Mouse (Mus musculus) G1E-ER4 (cell line): Measurements from ENCODE around the gene Slc17a5. TPM values are rescaled to one million over a fixed set of nuclear protein-coding genes. Genes with fewer than 3 reads are reported as not detected.
A peak's percentile ranks its signal among the peaks of the same experiment; 100 is the strongest.

ENCODE experiments used
- GATA1 ChIP-seq: IDR thresholded peaks from one replicate; pipeline ENCODE4 v1.8.0; 2012; ENCODE audit warnings: low read length, inconsistent platforms
- polyA plus RNA-seq: library from polyadenylated mRNA; stranded (reverse); fragments of >175 nt; gene quantifications from 2 replicates; pipeline ENCODE4 v1.2.3, GENCODE M21; 2012

Slc17a5 gene
- polyA plus RNA-seq, 1 experiment = 1.8 TPM

DNA sequence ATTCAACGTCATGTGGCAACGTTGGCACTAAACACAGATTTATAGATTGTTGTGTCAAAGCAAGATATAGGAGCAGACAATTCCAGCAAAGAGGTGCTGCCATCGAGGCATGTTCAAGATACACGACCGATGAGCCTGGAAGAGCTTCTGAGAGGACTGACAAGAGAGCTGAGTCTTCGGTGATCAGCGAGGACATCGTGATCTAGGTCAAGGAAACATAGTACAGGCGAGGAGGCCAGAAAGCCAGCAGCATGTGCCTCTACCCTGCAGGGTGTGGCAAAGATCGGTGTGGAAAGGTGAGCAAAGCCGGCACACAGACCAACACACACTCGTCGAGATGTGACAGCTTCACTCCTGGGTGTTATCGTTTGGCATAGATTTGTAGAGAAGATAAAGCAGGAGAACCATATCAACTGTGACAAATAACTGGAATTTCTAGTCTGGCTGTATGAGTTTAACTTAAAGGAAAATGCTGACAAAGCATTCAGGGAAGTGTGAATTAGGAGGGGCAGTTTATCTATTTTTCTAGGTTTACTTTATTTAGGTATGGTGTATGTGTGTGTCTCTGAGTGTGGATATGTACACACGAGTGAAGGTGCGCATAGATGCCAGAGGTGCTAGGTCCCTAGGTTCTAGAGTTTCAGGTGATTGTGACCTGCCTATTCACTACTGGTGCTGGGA, 79.6 kb downstream of the Slc17a5 start:
- TF ChIP-seq GATA1 = no peak

DNA sequence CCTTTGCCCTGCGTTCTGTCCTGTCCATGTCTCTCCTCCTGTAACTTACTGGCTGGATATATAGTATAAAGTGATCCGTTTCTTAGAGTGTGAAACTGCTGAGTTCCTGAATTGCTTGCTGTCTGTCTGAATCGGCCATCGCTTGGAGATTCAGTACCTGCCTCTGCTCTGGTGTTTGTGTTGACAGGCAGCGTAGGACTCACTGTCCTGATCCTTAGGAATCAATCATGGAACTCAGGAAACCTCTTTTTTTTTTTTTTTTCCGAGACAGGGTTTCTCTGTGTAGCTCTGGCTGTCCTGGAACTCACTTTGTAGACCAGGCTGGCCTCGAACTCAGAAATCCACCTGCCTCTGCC, 81.1 kb downstream of the Slc17a5 start:
- no peak for TF ChIP-seq GATA1

- TF ChIP-seq GATA1 = peak; percentile 17
Observed at GRCm38 (mm10) chr9:78506002-78506721, 81.7 kb downstream of the Slc17a5 start.

GRCm38 (mm10) chr9:78505223-78505622, 82.6 kb downstream of the Slc17a5 start:
- no peak for TF ChIP-seq GATA1

GRCm38 (mm10) chr9:78504679-78505078, 83.2 kb downstream of the Slc17a5 start:
- TF ChIP-seq GATA1 = no peak

GRCm38 (mm10) chr9:78504133-78504532, 83.7 kb downstream of the Slc17a5 start:
- TF ChIP-seq GATA1 = no peak

DNA sequence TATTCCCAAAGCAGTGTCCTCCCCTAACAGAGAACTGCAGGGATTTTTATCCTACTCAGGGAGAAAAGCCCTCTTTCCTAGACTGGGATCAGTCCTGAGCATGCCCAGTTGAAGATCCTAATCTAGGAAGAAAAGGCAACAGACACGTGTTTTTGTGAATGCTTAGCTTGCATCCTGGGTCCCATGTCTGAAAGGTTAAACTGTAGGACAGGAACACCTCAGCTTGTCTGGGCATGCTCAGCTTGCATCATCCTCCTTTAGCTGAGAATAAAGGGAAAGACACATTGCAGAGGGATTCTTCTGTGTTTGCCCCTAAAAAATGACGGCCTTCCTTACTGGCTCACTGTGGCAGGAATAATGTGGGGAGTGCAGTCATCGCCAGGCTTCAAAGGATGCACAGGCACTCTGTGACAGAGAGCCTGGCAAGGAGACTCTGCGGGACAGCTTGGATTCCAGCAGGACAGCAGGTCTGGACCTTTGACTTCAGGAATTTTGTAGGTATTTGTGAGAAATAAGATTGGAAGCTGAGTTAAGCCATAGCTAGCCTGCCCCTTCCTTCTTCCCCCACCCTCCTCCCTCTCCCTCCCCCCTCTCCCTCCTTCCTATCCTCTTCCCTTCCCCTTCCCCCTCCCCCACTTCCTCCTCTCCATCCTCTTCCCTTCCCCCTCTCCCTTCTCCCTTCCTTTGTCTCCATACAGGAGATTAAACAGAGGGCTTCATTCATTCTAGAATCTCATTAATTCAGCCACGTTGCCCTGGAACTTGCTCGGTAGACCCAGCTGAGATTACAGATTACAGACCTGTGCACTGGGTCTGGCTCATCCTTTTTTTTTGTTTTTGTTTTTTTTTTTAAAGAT, 84.4 kb downstream of the Slc17a5 start:
- no peak for TF ChIP-seq GATA1

GRCm38 (mm10) chr9:78501284-78501683, 86.6 kb downstream of the Slc17a5 start:
- TF ChIP-seq GATA1 = no peak

DNA sequence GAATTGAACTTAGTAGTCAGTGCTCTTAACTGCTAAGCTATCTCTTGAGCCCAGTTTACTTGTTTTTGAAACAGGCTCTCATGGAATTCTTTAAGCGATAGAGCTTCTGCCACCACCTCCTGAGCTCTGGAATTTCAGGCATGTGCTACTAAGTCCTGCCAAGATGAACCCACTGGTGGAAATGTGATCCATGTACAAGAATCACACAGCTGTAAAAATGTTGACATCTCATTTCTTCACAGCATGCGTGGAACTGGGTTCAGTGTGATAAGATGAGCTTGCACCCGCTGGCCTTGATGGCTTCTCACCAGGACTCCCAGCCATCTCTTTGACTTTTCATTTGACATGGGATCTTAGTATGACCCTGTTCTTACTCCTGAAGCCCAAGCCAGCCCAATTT, 87.5 kb downstream of the Slc17a5 start:
- TF ChIP-seq GATA1 = no peak

- no peak for TF ChIP-seq GATA1
Observed at GRCm38 (mm10) chr9:78493171-78493570, 94.7 kb downstream of the Slc17a5 start.

DNA sequence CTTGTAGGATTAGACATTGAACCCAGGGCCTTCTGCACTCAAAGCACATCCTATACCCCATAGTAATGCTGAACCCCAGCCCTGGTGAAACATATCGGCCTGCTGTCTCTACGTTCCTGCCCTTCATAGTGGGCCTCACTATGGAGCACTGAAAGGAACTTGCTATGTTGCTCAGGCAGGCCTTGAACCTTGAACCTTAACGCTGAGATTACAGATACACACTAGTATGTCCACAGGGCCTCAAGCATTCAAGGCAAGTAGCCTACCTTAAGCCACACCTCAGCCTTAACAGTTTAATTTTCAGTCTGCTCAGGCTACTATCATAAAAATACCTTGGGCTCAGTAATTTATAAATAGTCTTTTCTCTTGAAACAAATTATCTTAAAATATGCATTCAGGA, 95.6 kb downstream of the Slc17a5 start:
- no peak for TF ChIP-seq GATA1

DNA sequence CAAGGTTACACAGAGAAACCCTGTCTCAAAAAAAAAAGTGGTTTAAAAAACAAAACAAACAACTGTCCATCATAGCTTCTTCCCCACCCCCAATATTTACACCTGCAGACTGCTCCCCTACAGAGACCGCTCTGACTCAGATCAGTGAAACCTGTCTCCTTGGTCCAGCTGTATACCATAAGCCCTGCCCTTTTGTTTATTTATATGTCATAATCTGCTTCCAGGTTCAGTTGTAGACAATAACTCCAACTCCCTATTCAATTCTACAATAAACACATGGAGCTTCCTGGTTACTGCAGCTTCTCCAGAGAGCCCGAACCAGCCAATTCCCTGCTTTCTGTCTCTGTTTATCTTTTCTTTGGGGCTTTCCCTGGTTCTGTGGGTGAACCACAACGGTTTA, 96.7 kb downstream of the Slc17a5 start:
- no peak for TF ChIP-seq GATA1

GRCm38 (mm10) chr9:78488890-78489420, 98.9 kb downstream of the Slc17a5 start, which contains the start of gene Eef1a1:
TSS of gene Eef1a1 (minus strand) at chr9:78489151.
- no peak for TF ChIP-seq GATA1

Other genes starting within 250 kb of the Slc17a5 start
- not detected in 2 replicates for gene Gsta2, start 232.3 kb downstream of the Slc17a5 start, polyA plus RNA-seq
- not detected in 2 replicates for gene Dppa5a, start 219.9 kb downstream of the Slc17a5 start, polyA plus RNA-seq
- not detected in 2 replicates for gene Ooep, start 209.3 kb downstream of the Slc17a5 start, polyA plus RNA-seq
- gene Ddx43, start 192.3 kb downstream of the Slc17a5 start, polyA plus RNA-seq = not detected in 2 replicates
- not detected in 2 replicates for gene Cgas, start 144.8 kb downstream of the Slc17a5 start, polyA plus RNA-seq
- gene Mto1, start 139.8 kb downstream of the Slc17a5 start, polyA plus RNA-seq = 16.2 and 20.7 TPM in 2 replicates
- 0.09 and 0.19 TPM in 2 replicates for gene Gm17324, start 139.3 kb downstream of the Slc17a5 start, polyA plus RNA-seq
- gene Eef1a1, start 98.9 kb downstream of the Slc17a5 start, polyA plus RNA-seq = 294 and 530 TPM in 2 replicates
- 0.06 and 0.11 TPM in 2 replicates for gene Cd109, start 27.5 kb upstream of the Slc17a5 start, polyA plus RNA-seq